Mouse (Mus musculus) monocyte, adult 5-6 weeks (primary cell): Measurements from ENCODE around the gene Slc12a8. TPM values are rescaled to one million over a fixed set of nuclear protein-coding genes. Genes with fewer than 3 reads are reported as not detected.
"Not testable (repeated sequence)": the region's sequence is repeated elsewhere in the genome, so short reads cannot be mapped to it uniquely, and the experiment has no call there.

ENCODE experiments used
- ATAC-seq: fragments of 153-309, 156-312 bp; replicated peaks from 2 replicates; pipeline ENCODE4 v1.8.0; 2017; ENCODE audit warnings: mild to moderate bottlenecking; ENCODE audit not compliant: low TSS enrichment, insufficient number of reproducible peaks, severe bottlenecking, poor library complexity, low FRiP score
- total RNA-seq: library from RNA; stranded (forward); fragments of 200-1000, 200-491, 200-594 nt; gene quantifications from 3 replicates; pipeline ENCODE4 v1.2.3, GENCODE M21; 2017

The Slc12a8 gene
- not detected in 3 replicates for total RNA-seq

- ATAC-seq: no peak
Measured at GRCm38 (mm10) chr16:33516807-33517565, at the start of gene Slc12a8. Slc12a8 (plus strand) TSS chr16:33517328.

DNA sequence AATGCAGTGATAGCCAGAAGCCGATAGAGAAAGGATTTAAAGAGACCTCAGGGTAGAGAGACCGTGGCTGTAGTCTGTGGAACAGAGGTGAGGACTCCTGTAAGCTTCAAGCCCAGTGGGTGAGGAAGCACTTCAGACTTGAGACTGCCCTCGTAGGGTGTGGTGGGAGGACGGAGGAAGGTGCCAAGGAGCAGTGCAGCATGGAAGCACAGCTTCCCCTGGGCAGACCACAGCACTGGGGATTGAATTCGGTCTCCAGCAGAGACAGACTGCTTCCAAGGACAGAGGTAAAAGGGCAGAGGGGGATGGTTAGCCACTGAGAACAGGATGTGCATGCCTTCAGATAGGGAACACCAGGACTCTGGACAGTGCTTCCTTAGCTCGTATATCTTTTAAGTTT is 49.7 kb upstream of the Slc12a8 start:
- no peak for ATAC-seq

GRCm38 (mm10) chr16:33469973-33470372 is 47.2 kb upstream of the Slc12a8 start:
- ATAC-seq: no peak

- no peak for ATAC-seq
Measured at GRCm38 (mm10) chr16:33474381-33474780, 42.7 kb upstream of the Slc12a8 start.

- ATAC-seq: no peak
Measured at GRCm38 (mm10) chr16:33479926-33480325, 37.2 kb upstream of the Slc12a8 start.

DNA sequence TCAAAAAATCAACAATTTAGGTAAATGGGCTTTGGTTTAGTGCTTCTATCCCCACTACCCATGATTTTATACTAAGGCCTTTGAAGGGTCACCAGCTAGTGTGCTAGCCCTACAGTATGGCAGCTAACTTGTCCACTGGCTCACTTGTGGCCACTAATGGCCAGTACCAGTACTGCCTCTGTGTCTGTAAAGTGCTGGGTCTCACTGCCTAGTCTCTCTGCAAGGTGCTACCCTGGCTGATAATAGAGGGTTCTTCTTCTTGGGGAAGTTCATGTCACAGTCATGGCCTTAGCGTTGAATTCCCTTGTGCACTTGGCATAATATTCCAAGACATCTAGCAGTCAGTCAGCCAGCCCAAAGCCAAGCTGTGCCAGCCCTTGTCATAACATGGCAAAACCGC is 36.0 kb upstream of the Slc12a8 start:
- 0 out of 2 replicates have a peak, but pooled peaks have one; percentile 61 for ATAC-seq

- ATAC-seq: no peak
Measured at GRCm38 (mm10) chr16:33482309-33482708, 34.8 kb upstream of the Slc12a8 start.

GRCm38 (mm10) chr16:33487709-33488108 is 29.4 kb upstream of the Slc12a8 start:
- no peak for ATAC-seq

- no peak for ATAC-seq
Measured at GRCm38 (mm10) chr16:33494374-33494773, 22.8 kb upstream of the Slc12a8 start.

- ATAC-seq: no peak
Measured at GRCm38 (mm10) chr16:33508082-33508481, 9.0 kb upstream of the Slc12a8 start.

GRCm38 (mm10) chr16:33509231-33509630 is 7.9 kb upstream of the Slc12a8 start:
- not testable (repeated sequence) for ATAC-seq

DNA sequence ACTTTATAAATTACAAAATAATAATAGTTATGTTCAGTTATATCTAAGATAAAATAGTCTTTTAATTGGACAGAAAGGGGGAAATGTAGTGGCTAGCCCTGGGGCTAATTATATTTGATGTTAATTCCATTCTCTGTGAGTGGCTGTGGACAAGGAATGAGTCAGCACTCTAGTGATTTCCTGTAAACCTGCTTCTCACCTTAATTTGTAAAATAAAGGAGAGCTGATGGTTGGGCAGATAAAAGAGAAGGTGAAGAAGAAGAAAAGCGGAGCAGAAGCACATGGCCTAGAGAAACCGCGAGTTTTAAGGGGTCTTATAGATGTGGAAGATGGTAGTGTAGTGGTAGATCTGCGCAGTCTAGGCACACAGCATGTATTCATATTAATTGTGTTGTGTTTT is 6.3 kb upstream of the Slc12a8 start:
- ATAC-seq: not testable (repeated sequence)

- ATAC-seq: no peak
Measured at GRCm38 (mm10) chr16:33512555-33512954, 4.6 kb upstream of the Slc12a8 start.

GRCm38 (mm10) chr16:33517627-33518026 is 499 bp downstream of the Slc12a8 start:
- ATAC-seq: no peak

DNA sequence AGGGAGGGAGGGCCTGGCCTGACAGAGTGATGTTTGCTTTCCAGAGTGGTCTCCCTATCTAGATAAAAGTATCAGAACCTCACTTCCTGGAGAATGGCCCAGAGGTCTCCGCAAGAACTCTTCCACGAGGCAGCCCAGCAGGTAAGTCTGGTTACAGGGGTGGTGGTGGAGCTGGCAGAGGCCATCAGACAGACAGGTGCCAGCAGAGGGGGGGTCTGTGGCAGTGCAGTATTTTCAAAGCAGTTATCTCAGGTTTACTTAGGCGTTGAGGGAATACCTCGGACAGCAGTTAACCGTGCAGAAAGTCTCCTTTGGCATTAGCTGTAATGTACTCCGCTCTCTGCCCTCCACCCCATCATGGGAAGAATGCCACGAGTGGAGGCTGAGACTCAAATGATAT is 1.1 kb downstream of the Slc12a8 start:
- ATAC-seq: no peak

GRCm38 (mm10) chr16:33519916-33520568 is 2.9 kb downstream of the Slc12a8 start:
- no peak for ATAC-seq

- ATAC-seq: no peak
Measured at GRCm38 (mm10) chr16:33522516-33522915, 5.4 kb downstream of the Slc12a8 start.

GRCm38 (mm10) chr16:33523571-33523970 is 6.4 kb downstream of the Slc12a8 start:
- ATAC-seq: no peak

DNA sequence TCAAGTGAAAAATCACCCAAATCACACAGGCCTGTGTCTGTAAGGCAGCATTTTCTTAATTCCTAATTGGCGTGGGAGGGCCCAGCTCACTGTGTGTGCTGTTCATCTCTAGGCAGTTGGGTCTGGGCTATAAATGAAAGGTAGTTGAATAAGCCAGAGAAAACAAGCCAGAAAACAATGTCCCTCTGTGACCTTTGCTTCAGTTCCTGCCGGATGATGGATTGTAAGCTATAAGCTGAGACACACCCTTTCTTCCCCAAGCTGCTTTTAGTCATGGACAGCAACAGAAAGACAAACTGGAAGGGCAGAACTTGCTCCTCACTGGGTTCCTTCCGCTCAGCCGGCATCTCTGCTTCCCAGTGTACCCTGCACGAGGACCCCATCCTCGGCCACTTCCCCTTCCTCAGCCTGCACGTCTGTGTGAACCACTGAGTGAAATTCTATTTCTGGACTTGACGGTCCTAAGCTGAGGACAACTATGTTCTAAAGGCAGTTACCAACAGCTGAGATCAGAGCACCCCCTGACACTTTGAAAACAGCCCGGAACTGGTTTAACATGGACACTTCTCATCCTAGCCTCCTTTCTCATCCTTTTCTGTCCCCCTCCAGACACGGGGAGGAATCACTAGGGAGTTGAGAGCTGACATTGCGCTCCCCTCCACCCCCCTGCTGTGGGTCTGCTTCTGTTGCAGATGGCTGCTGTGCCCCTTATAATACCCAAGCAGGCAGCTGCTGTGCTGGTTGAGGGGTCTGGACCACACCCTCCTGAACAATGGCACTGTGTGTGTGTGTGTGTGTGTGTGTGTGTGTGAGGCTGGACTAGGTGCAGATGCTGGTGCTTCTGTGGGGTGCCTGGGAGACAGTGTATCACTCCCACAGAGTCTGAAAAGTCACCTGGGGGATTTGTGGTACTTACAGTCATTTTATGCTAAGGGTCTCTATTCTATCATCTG is 12.7 kb downstream of the Slc12a8 start:
- ATAC-seq: no peak; the same call in 1 of the 2 replicates
